Mouse (Mus musculus): ENCODE data around the gene Cdkal1.
A peak's percentile ranks its signal among the peaks of the same experiment; 100 is the strongest.

The Cdkal1 gene

GRCm38 (mm10) chr13:29855281-29856031 lies at the start of gene Cdkal1:
Cdkal1 (minus strand) TSS chr13:29855674.
- peak; percentile 89 for DNase-seq (ENCODE audit: low spot score)

- DNase-seq (ENCODE audit: low spot score): no peak
These were observed 47.9 kb upstream of the Cdkal1 start for GRCm38 (mm10) chr13:29903341-29903740.

GRCm38 (mm10) chr13:29902676-29903075 lies 47.2 kb upstream of the Cdkal1 start:
- DNase-seq (ENCODE audit: low spot score): no peak

- DNase-seq (ENCODE audit: low spot score): no peak
These were observed 46.2 kb upstream of the Cdkal1 start for GRCm38 (mm10) chr13:29901641-29902040.

DNA sequence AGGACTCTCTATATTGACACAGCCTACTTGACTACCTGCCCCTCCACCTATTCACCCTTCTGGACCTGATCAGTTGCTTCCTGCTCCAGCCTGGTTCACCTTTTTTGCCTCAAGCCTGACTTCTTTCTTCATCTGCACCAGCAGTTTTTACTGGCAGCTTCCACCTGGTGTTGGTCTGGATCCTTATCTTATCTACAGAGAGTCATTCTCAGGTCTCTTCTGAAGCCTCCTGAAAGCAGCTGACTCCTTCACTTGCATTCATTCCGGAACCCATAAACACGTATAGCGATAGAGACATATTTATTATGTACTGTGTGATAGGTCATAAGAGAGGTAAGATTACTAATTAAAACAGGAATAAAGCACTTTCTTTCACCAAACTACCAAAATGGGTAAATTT lies 11.3 kb upstream of the Cdkal1 start:
- no peak for DNase-seq (ENCODE audit: low spot score)

GRCm38 (mm10) chr13:29864331-29864730 lies 8.9 kb upstream of the Cdkal1 start:
- no peak for DNase-seq (ENCODE audit: low spot score)

- no peak for DNase-seq (ENCODE audit: low spot score)
These were observed 4.6 kb upstream of the Cdkal1 start for GRCm38 (mm10) chr13:29860087-29860486.

DNA sequence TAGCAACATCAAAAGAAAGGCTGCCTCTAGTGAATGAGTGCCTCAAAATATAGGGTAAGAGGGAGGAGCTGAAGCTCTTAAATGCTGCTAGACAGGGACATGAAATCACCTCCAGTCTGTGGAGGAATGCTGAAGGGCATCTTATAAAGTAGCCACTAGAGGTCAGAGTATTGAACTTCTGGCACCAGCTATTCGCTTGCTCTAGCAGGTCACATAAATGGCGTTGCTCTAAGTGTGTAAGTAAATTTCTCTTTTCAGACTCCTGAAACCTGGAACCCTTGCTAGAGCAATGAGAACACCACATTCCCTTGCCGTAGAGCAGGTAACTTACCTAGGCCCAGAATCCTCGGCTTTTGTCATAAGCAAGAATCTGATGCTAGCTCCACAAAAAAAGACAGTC lies 2.0 kb upstream of the Cdkal1 start:
- peak; percentile 80 for DNase-seq (ENCODE audit: low spot score)

- no peak for DNase-seq (ENCODE audit: low spot score)
These were observed 598 bp downstream of the Cdkal1 start for GRCm38 (mm10) chr13:29854876-29855275.

- DNase-seq (ENCODE audit: low spot score): peak; percentile 84
These were observed 16.9 kb downstream of the Cdkal1 start for GRCm38 (mm10) chr13:29838409-29839047.

DNA sequence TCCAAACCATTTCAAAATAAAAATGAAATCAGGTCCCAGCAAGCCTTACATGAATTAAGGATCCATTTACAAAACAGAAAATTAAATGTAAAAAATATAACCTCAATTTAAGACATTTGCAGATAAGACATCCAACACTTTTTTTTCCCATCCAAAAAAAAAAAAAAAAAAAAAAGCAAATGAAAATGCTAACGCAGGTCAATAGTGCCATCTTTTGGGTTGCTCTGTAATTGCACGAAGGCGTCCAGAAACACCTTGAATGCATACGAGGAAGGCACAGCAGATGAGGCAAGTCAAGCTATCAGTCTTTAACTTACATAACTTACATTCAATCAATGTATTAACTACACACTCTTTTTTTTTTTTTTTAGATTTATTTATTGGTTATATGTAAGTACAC lies 20.3 kb downstream of the Cdkal1 start:
- DNase-seq (ENCODE audit: low spot score): peak; percentile 78

GRCm38 (mm10) chr13:29833751-29834150 lies 21.7 kb downstream of the Cdkal1 start:
- no peak for DNase-seq (ENCODE audit: low spot score)

- DNase-seq (ENCODE audit: low spot score): no peak
These were observed 24.3 kb downstream of the Cdkal1 start for GRCm38 (mm10) chr13:29831126-29831525.

- DNase-seq (ENCODE audit: low spot score): no peak
These were observed 27.4 kb downstream of the Cdkal1 start for GRCm38 (mm10) chr13:29828032-29828431.

DNA sequence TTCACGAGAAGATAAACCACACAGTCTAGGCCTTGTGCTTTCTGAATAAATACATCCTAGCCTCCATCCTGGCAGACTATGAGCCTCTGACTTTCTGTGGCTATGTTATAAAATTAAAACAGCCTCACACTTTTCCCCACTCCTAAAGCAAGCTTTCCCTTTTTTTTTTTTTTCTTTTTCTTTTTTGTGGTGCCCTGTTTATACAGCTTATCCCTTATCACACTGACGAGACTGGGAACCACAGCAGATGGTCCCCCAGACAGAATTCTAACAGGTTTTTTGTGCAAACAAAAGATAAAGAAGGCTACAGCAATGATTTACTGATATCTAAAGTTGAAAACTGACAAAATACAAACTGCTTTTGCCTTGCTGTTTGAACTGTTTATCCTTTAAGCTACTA lies 29.0 kb downstream of the Cdkal1 start:
- no peak for DNase-seq (ENCODE audit: low spot score)

DNA sequence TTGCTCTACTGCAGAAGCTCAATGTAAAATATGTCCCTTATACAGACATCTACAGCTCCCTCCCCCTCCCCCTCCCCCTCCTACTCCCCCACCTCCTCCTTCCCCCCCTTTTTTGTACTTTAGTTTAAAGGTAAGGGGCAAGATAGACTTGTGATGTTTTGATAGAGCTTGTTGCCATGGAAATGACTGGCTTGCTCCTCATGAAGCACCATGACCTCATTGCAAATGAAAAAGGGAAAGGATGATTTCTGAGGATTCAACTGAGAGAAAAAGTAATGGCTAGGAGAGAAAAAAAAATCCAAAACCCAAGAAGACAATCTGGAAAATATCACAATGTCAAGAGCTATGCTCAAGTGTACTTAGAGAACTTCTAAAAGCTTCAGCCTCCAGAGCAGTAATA lies 29.4 kb downstream of the Cdkal1 start:
- DNase-seq (ENCODE audit: low spot score): no peak

DNA sequence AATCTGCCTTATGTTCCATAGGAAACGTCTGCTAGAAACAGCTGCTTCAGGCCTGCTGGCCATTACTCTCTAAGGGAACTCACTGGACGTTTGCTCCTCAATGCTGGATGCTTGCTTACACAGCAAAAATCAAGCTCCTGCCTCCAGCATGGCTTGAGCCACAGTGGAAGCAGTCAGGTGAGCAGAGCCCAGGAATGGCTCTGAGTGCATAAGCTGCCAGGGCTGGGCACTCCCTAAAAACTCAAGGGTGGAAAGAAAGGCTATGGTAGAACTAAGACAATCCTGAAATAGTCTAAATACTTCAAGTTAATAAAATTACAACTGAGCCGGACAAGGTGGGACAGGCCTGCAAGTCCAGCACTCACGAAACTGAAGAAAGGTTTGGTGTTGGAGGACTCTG lies 30.7 kb downstream of the Cdkal1 start:
- DNase-seq (ENCODE audit: low spot score): no peak

- no peak for DNase-seq (ENCODE audit: low spot score)
These were observed 31.1 kb downstream of the Cdkal1 start for GRCm38 (mm10) chr13:29824326-29824725.

DNA sequence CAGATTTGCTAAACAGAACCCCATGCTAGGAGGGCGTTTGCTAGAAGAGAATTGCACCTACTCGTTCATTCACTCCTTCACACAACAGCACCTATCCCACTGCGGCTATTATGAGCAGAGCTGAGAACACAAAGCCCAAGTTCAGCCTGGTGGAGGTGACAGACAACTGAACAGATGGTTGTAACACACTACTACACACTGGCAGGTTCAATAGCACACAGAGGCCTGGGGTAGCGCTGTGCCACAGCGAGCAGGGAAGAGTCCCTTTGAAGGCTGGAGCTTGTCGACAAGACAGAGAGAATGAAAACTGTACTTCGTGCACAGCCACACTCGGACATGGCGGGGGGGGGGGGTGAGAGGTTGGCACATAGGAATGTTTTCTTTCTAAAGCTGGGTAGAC lies 31.6 kb downstream of the Cdkal1 start:
- DNase-seq (ENCODE audit: low spot score): no peak

- no peak for DNase-seq (ENCODE audit: low spot score)
These were observed 32.0 kb downstream of the Cdkal1 start for GRCm38 (mm10) chr13:29823487-29823886.

- DNase-seq (ENCODE audit: low spot score): no peak
These were observed 35.4 kb downstream of the Cdkal1 start for GRCm38 (mm10) chr13:29819910-29820583.

DNA sequence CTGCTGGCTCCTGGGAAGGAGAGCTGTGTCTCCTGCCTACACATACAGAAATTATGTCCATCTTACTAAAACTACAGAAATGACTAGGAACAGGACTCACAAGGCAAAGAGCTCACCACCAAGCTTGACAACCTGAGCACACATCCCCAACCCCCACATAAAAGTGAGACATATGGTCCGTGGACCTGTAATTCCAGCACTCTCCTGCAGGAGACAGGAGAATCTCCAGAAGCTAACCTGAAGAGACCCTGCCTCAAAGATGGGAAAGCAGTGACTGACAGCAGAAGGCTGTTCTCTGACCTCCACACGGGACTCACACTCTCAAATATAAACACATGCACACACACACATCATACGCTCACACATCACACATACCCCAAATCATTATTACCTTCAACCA lies 36.3 kb downstream of the Cdkal1 start:
- DNase-seq (ENCODE audit: low spot score): no peak

DNA sequence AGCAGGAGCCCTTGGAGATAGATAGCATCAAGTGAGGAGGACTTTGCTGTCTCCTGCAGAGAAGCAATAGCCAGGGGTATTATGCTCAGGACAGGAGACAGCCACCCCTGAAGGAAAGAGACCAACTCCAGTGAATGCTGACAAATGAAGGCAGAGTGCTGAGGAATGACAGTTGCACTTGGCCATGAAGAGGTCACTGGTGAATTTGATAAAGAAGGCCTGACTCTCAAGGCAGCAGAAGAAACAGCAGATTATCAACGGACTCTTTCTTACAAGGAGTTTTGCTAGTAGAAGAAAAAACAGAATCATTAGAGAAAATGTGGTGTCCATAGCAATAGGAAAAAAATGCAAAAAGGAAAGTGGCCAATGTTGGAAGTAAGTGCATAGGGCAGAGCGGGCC lies 37.2 kb downstream of the Cdkal1 start:
- no peak for DNase-seq (ENCODE audit: low spot score)
